Mouse (Mus musculus): ENCODE data around the gene Wbp2. TPM values are rescaled to one million over a fixed set of nuclear protein-coding genes. Genes with fewer than 3 reads are reported as not detected.
A peak's percentile ranks its signal among the peaks of the same experiment; 100 is the strongest.
"Not testable (repeated sequence)": the region's sequence is repeated elsewhere in the genome, so short reads cannot be mapped to it uniquely, and the experiment has no call there.

Gene Wbp2
- polyA plus RNA-seq, 1 experiment, result 267 TPM

DNA sequence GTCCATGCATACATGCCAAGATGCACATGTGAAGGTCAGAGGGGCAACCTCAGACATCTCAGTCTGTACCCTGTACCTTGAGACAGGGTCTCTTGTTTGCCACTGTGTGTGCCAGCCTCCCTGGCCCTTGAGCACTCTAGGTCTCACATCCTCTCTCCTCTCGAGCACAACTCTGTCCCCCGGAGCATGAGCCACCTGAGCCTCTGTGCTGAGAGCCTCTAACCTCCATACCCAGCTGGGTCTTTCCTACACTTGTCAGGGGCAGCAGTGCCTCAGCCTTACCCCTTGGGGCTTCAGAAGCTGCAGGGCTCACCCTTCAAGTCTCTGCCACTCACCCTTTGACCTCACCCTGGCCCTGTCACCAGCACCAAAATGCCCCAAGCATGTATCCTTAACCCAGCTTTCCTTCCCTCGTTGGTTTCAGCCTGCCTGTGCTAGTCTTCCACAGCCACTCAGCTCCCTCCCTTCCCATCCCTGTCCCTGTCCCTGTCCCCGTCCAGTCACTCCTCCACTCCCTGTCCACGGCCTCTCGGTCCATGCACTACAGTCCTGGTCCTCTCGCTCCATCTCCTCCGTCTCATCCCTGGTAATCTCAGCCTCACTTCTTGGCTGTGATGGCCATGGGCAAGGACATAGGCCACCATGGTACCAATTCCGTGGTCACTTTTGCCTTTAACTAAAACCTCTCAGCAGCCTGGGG, 42.4 kb upstream of the Wbp2 start:
- H3K4me3 ChIP-seq (replicated peaks; ENCODE audit: extremely low read depth, low read depth, low read length), result no peak overlapping the region
- no peak for DNase-seq
- H3K4me1 ChIP-seq (ENCODE audit: control insufficient read depth, insufficient read depth, low read length), result peaks cover 23% of the 10 kb centered on the region
- TF ChIP-seq CTCF (IDR thresholded peaks at IDR 0.05; ENCODE audit: insufficient read depth, low read length) (no peak), POLR2A (IDR thresholded peaks at IDR 0.05; ENCODE audit: borderline replicate concordance, extremely low read depth, low read depth, low read length) (no peak)
- WGBS, result 79% methylated on average over 9 of the region's 9 CpGs

DNA sequence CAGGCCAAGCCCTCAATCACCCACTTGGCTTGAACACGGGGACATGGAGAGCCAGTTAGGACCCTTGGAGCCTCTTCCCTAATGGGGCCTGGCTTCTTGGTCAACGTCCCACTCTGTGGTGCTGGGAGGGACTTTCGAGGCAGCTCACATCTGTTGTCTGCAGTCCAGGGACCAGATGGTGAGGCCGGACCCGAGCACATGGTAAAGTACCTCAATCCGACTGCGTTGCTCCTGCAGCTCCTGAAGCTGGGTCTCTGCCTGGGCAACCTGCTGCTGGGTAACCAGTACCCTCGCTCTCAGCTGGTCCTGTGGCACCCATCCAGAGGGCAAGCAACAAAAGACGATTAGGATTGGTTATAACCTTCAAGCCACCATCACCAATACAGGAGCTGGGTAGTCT, 41.2 kb upstream of the Wbp2 start:
- 75% methylated on average over 9 of the region's 9 CpGs for WGBS
- DNase-seq, result no peak
- Histone ChIP-seq H3K4me1 (ENCODE audit: control insufficient read depth, insufficient read depth, low read length) (peaks cover 23% of the 10 kb centered on the region), H3K4me3 (replicated peaks; ENCODE audit: extremely low read depth, low read depth, low read length) (no peak overlapping the region)
- TF ChIP-seq POLR2A (IDR thresholded peaks at IDR 0.05; ENCODE audit: borderline replicate concordance, extremely low read depth, low read depth, low read length) (no peak), CTCF (IDR thresholded peaks at IDR 0.05; ENCODE audit: insufficient read depth, low read length) (no peak)

DNA sequence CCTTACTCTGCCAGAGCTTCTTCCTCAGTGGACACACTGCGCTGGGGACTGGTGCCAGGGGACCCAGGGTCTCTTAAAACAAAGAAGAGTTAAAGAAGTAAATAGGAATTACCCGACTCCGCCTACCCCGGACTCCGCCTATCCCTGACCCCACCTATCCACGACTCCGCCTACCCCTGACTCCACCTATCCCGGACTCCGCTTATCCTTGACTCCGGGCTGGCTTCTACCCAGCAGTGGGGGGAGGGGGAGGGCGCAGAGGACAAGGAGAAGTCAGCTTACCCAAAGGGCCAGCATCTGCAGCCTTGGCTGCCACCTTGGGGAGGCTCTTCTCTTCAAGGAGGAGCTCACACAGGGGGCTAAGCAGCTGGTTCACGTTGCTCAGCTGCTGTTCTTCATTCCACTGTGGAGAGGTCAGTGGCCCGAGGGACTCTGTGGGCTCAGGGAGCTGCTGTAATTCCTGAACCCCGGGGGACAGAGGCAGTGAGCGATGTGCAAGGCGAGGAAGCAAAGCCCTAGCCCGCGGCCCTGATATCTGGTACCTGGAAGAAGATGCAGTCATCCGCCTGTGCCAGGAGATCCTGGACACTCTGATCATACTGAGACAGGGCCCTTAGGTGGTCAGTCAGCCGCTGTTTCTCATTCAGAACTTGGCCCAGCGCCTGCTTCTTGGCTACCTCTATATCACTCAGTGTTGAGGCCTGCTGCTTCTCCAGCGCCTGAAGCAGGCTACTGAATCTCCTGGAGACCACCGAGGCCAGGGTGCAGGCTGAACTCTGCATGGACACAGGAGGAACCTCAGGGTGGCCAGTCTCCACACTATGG, 40.6 kb upstream of the Wbp2 start, which contains the start of gene Trim47:
Gene Trim47 (minus strand): TSS at position 55 of the 825 bp plus-strand sequence.
- Histone ChIP-seq H3K4me3 (replicated peaks; ENCODE audit: extremely low read depth, low read depth, low read length) (no peak within 1 kb of the TSS), H3K4me1 (ENCODE audit: control insufficient read depth, insufficient read depth, low read length) (peaks cover 23% of the 10 kb centered on the region)
- no peak for DNase-seq
- TF ChIP-seq POLR2A (IDR thresholded peaks at IDR 0.05; ENCODE audit: borderline replicate concordance, extremely low read depth, low read depth, low read length) (no peak), CTCF (IDR thresholded peaks at IDR 0.05; ENCODE audit: insufficient read depth, low read length) (no peak)
- 46% methylated on average over 23 of the region's 23 CpGs for WGBS

DNA sequence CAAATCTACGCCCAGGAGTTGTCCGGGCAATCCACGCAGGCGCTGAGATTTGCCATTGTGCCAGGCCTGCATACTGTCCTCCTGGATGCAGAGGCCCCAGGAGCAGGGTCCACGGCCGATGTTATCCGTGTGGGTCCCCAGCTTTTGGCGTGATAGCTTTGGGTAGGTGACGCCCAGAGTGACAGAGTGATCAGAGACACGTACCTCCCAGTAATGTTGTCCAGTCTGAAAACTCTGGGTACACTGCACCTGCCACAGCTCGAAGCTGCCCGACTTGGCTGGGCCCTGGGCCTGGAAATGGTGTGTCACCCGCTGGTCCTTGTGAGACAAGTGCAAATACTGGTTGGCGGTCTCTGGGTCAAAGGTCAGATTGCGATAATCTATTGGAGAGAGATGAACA, 39.5 kb upstream of the Wbp2 start:
- WGBS, result 95% methylated on average over 15 of the region's 15 CpGs
- peaks cover 20% of the 10 kb centered on the region for H3K4me1 ChIP-seq (ENCODE audit: control insufficient read depth, insufficient read depth, low read length)
- H3K4me3 ChIP-seq (replicated peaks; ENCODE audit: extremely low read depth, low read depth, low read length), result no peak overlapping the region
- no peak for TF ChIP-seq CTCF (IDR thresholded peaks at IDR 0.05; ENCODE audit: insufficient read depth, low read length)
- no peak for TF ChIP-seq POLR2A (IDR thresholded peaks at IDR 0.05; ENCODE audit: borderline replicate concordance, extremely low read depth, low read depth, low read length)
- no peak for DNase-seq

DNA sequence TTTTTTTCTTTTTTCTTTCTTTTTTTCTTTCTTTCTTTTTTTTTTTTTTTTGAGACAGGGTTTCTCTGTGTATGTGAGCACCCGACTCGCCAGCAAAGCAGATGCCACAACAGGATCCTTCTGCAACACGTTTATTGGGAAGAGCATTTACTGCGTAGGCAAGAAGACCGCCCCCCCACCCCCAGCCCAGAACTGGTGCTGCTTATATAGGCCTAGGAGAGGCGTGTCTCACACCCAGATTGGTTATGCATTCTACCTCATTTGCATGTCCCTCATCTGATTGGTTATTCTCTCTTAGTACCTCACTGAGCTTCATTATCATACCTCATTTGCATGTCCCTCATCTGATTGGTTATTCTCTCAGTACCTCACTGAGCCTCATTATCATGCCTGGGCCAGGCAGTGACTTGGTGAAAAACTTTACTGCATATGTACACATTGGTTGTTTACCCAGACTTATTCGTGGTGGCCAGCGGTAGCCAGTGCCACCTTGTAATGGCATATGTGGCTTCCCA, 35.0 kb upstream of the Wbp2 start:
- not testable (repeated sequence) for H3K4me1 ChIP-seq (ENCODE audit: control insufficient read depth, insufficient read depth, low read length); H3K4me3 ChIP-seq (replicated peaks; ENCODE audit: extremely low read depth, low read depth, low read length); DNase-seq
- WGBS, result 92% methylated on average over 8 of the region's 8 CpGs

GRCm38 (mm10) chr11:116117819-116118218, 31.0 kb upstream of the Wbp2 start:
- TF ChIP-seq POLR2A (IDR thresholded peaks at IDR 0.05; ENCODE audit: borderline replicate concordance, extremely low read depth, low read depth, low read length), result no peak
- TF ChIP-seq CTCF (IDR thresholded peaks at IDR 0.05; ENCODE audit: insufficient read depth, low read length), result no peak
- Histone ChIP-seq H3K4me1 (ENCODE audit: control insufficient read depth, insufficient read depth, low read length) (no peaks in the 10 kb centered on the region), H3K4me3 (replicated peaks; ENCODE audit: extremely low read depth, low read depth, low read length) (no peak overlapping the region)
- no peak for DNase-seq

DNA sequence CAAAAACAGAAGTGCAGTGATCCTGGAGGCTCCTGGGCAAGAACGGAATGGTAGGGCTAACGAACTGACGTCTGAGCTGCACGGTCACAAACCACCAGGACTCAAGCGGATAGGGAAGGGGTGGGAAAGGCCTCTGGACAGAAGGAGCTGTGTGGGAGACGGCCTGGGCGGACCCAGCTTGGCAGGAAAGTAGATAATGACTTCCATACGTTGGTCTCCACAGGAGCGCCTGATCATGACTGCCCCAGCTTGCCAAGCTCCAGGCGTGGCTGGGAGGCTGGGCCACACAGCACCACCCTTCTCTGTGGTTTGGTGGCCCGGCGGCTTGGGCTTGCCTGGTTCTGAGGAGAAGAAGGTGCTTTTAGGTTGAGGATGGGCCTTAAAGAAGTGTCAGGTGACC, 30.4 kb upstream of the Wbp2 start:
- TF ChIP-seq POLR2A (IDR thresholded peaks at IDR 0.05; ENCODE audit: borderline replicate concordance, extremely low read depth, low read depth, low read length) (no peak), CTCF (IDR thresholded peaks at IDR 0.05; ENCODE audit: insufficient read depth, low read length) (no peak)
- H3K4me1 ChIP-seq (ENCODE audit: control insufficient read depth, insufficient read depth, low read length), result no peaks in the 10 kb centered on the region
- no peak for DNase-seq
- no peak overlapping the region for H3K4me3 ChIP-seq (replicated peaks; ENCODE audit: extremely low read depth, low read depth, low read length)
- 82% methylated on average over 12 of the region's 12 CpGs for WGBS

DNA sequence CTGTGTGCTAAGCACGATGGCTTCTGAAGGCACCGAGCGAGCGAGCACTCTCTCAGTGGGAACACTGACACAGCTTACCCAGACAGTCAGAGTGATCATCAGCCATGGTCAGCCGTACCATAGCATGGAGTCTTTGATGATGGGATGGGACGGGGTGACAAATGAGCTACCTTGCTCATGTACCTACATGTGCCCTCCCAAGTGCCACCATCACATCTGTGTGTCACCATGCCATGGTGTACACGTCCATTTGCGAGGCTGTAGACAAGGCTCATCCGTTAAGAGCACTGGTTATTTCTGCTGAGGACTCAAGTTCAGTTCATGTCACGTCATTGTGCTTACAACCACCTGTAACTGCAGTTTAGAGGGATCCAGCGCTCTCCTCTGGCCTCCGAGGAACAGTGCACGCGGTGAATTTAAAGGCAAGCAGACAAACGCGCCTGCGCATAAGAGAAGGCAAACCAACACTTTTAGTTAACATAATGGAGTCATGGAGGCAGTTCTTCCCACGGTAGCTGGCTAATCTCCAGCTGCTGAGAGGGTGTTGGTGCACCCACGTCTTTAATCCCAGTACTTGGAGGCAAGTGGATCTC, 24.9 kb upstream of the Wbp2 start:
- H3K4me3 ChIP-seq (replicated peaks; ENCODE audit: extremely low read depth, low read depth, low read length), result no peak overlapping the region
- no peak for DNase-seq
- H3K4me1 ChIP-seq (ENCODE audit: control insufficient read depth, insufficient read depth, low read length), result peaks cover 8% of the 10 kb centered on the region; the same call in 1 of the 2 replicates
- WGBS, result 90% methylated on average over 19 of the region's 19 CpGs
- TF ChIP-seq POLR2A (IDR thresholded peaks at IDR 0.05; ENCODE audit: borderline replicate concordance, extremely low read depth, low read depth, low read length), result no peak
- no peak for TF ChIP-seq CTCF (IDR thresholded peaks at IDR 0.05; ENCODE audit: insufficient read depth, low read length)

- DNase-seq, result no peak
- Histone ChIP-seq H3K4me3 (replicated peaks; ENCODE audit: extremely low read depth, low read depth, low read length) (no peak overlapping the region), H3K4me1 (ENCODE audit: control insufficient read depth, insufficient read depth, low read length) (peaks cover 8% of the 10 kb centered on the region; the same call in 1 of the 2 replicates)
- TF ChIP-seq CTCF (IDR thresholded peaks at IDR 0.05; ENCODE audit: insufficient read depth, low read length), result 0 out of 2 replicates have a peak, but pooled peaks have one; percentile 8
- no peak for TF ChIP-seq POLR2A (IDR thresholded peaks at IDR 0.05; ENCODE audit: borderline replicate concordance, extremely low read depth, low read depth, low read length)
- WGBS, result 88% methylated on average over 4 of the region's 4 CpGs
These were observed 24.3 kb upstream of the Wbp2 start for GRCm38 (mm10) chr11:116111067-116111466.
